Mouse (Mus musculus): ENCODE measurements around the gene Syne3. TPM values are rescaled to one million over a fixed set of nuclear protein-coding genes. Genes with fewer than 3 reads are reported as not detected.

The Syne3 gene
- polyA plus RNA-seq (2012; rRNA removed): 3.0 and 3.4 TPM in 2 replicates

GRCm38 (mm10) chr12:105009370-105010212 is at the start of gene Syne3:
TSS of gene Syne3 (minus strand) at chr12:105009809.

DNA sequence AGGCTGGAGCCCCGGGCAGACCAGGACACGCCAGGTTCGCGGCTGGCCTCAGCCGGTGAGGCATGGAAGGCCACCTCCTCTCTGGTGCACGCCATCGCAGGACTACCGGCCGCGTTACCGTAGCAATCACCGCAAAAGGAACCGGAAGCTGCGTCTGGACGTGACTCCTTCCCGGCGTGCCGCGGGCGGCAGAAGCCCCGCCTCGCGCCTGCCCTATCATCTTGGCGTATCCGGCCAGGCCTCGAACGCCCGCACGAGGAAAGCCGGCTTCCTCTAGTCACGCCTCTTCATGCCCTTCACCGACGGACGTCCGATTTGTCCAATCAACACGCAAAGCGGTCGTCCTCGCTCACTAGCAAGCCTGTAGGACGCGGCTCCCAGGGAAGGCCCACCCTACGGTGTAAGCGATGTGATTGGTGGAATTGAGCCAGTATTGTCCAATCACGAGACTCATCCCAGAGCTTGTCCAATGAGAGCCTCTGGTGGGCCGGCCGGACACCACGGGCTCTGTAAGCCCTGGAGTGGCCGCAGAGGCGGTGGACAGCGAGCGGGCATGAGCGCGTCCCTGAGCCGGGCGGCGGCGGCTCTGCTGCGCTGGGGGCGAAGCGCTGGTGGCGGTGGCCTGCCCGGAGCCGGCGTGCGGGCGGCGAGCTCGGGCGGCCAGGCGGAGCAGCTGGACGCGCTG is 22.7 kb upstream of the Syne3 start, which contains the start of gene Glrx5:
Gene Glrx5 (plus strand): TSS at position 542 of the 685 bp plus-strand sequence.

Other genes with a start within 250 kb of the Syne3 start
- gene Clmn, start 144.7 kb downstream of the Syne3 start, polyA plus RNA-seq (2012; rRNA removed): 4.0 and 5.5 TPM in 2 replicates
- 119 and 124 TPM in 2 replicates for gene Glrx5, start 22.9 kb upstream of the Syne3 start, polyA plus RNA-seq (2012; rRNA removed)
- 5.1 and 6.5 TPM in 2 replicates for gene Tcl1b2, start 136.2 kb upstream of the Syne3 start, polyA plus RNA-seq (2012; rRNA removed)
- 8.5 and 11.8 TPM in 2 replicates for gene Tcl1b1, start 149.9 kb upstream of the Syne3 start, polyA plus RNA-seq (2012; rRNA removed)
- gene Tcl1b5, start 166.5 kb upstream of the Syne3 start, polyA plus RNA-seq (2012; rRNA removed): 0.80 and 0.86 TPM in 2 replicates
- 1.6 and 2.5 TPM in 2 replicates for gene Tcl1b3, start 181.2 kb upstream of the Syne3 start, polyA plus RNA-seq (2012; rRNA removed)
- 2.2 and 3.1 TPM in 2 replicates for gene Tcl1b4, start 192.1 kb upstream of the Syne3 start, polyA plus RNA-seq (2012; rRNA removed)
- 26.5 and 35.3 TPM in 2 replicates for gene Tcl1, start 213.0 kb upstream of the Syne3 start, polyA plus RNA-seq (2012; rRNA removed)

Measured in ovary, adult 2 months (tissue).